Mouse (Mus musculus) retina, embryonic 14.5 days (tissue): ENCODE data around the gene Lmln.
A peak's percentile ranks its signal among the peaks of the same experiment; 100 is the strongest.
"Not testable (repeated sequence)": the region's sequence is repeated elsewhere in the genome, so short reads cannot be mapped to it uniquely, and the experiment has no call there.

Source experiments
- DNase-seq: peaks from one replicate; pipeline ENCODE4 v3.0.0-alpha.2; 2015; ENCODE audit warnings: low spot score

Gene Lmln

DNA sequence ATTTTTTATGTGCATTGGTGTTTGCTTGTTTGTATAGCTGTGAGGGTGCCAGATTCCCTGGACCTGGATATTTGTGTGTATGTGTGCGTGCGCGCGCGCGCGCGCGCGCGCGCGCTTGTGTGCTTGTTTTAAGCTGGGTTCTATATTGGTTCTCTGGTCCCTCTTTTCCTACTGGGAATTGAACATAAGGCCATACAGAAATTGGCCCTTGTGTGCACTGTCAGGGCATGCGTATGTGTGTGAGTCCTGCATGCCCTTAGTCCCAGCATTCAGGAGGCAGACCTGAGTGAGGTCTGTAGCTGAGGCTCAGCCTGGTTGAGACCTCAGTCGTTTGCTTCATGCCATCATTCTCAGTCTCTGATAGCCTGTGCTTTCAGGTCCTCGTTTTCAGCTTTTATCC is 4.3 kb upstream of the Lmln start:
- no peak for DNase-seq

DNA sequence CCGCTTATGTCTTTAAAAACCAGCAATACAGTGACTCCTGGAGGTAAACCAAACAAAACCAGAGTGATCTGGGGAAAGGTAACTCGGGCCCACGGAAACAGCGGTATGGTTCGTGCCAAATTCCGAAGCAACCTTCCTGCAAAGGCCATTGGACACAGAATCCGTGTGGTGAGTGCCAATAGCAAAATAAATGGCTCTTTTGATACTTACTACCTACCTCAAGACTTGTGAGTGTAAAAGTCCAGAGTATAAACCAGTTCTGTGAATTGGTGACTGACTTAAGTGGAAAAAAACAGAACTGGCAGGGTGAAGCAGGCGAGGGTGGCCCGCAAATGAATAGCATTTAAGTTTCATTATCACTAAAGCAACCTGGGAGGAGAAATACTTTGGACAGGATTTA is 3.7 kb upstream of the Lmln start:
- not testable (repeated sequence) for DNase-seq

DNA sequence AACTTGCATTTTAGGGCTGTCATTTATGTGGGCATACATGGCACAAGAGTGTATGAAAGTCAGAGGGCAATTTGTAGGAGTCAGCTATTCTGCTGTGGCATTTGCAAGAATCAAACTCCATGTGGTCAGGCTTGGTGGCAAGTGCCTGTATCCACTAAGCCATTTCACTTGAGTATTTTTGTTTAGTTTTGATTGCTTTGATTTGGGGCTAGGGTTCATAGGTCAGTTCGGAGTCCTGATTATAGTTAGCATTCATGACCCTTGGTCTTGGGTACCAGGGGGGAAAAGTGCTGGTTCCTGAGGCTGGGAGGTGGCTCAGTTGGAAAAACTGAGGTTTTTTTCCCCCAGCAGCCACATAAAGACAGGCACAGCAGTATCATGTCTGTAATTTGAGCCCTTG is 2.9 kb upstream of the Lmln start:
- DNase-seq: no peak

DNA sequence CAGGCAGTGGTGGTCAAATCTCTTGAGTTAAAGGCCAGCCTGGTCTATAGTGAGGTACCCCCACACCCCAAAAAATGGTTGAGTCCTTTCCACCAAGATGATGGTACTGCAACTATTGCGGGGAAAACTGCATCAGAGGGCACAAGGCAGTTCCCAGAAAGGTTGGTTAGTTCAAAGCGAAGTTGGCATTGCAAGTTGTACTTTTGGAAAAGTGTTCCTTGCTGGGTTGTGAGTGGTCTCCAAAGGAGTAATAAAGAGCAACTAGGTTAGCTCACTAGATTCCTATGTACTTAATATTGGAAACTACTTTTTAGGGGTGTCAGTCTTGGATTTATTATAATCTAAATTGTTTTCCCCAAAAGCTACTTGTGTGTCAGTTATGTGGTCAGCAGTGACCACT is 1.4 kb upstream of the Lmln start:
- no peak for DNase-seq

DNA sequence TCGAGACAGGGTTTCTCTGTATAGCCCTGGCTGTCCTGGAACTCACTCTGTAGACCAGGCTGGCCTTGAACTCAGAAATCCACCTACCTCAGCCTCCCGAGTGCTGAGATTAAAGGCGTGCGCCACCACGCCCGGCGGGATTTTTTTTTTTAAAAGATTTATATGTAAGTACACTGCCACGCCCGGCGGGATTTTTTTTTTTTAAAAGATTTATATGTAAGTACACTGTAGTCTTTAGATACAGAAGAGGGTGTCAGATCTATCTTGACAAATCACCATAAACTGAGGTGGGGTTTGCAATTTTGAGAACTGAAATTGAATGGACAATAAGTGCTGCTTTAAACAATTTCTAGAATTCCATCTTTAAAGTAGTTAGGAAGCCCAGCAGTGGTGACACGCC is 921 bp upstream of the Lmln start:
- DNase-seq: no peak

DNA sequence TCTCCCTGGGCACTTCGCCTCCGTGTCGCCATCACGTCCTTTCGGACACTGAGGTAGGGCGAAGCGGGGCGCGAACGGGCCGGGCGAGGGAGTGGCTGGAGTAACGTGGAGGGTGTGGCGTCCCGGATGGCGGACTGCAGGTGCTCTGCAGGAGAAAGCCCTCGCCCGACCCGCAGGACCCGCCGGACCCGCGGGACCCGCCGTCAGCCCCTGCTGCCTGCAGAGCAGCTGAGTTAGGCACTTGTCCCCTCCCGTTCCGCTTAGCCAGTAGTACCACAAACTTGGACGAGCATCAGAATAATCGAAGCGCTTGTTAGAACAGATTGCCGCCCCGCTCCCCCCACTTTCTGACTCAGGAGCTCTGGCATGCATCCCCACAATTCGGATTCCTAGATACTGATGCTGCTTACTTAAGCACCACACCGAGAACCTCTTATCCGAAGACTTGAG is 386 bp downstream of the Lmln start:
- DNase-seq: no peak

DNA sequence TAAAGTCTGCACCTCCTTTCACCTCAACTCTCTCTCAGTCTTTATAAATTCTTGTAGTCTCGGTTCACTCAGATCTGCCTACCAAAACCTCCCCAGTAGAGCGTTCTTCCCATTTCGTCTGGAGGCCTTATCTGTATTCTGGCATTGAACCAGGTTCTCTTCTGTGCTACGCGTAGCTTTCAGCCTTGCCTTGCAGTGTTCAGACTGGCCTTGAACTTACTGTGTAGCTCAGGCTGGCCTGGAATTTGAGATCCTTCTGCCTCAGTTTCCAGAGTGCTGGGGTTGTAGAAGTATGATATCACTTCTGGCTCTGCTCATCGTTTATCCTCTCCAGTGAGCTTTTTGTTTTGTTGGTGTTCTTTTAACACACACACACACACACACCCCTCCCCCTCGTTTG is 946 bp downstream of the Lmln start:
- DNase-seq: peak; percentile 5

DNA sequence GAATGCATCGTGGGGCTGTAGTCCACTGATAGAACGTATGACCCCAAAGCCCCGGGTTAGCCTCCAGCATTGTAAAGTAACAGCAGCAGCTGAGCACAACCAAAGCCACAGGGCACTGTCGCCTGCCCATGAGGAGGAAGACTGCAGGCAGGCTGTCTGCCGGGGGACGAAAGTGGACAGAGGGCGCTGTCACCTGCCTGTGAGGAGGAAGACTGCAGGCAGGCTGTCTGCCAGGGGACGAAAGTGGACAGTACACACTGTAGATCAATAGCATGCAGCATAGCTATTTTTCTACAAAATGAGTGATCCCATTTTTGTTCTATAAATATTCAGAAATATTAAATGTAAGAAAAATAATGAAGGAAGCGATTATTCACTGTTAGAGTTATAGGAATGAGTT is 2.3 kb downstream of the Lmln start:
- DNase-seq: peak; percentile 21

DNA sequence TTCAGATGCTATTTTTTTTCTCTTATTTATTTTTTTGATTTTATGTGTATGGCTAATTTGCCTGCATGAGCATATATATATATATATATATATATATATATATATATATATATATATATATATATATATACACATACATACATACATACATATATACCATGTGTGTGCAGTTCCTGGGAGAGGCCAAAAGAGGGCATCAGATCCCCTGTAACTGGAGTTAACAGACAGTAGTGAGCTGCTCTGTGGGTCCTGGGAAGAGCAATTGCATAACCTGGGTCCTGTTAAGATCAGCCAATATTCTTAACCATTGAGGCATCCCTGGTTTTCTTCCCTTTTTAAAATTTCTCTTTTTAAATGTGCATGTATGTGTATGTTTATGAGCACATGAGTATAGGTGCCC is 8.6 kb downstream of the Lmln start:
- DNase-seq: no peak

DNA sequence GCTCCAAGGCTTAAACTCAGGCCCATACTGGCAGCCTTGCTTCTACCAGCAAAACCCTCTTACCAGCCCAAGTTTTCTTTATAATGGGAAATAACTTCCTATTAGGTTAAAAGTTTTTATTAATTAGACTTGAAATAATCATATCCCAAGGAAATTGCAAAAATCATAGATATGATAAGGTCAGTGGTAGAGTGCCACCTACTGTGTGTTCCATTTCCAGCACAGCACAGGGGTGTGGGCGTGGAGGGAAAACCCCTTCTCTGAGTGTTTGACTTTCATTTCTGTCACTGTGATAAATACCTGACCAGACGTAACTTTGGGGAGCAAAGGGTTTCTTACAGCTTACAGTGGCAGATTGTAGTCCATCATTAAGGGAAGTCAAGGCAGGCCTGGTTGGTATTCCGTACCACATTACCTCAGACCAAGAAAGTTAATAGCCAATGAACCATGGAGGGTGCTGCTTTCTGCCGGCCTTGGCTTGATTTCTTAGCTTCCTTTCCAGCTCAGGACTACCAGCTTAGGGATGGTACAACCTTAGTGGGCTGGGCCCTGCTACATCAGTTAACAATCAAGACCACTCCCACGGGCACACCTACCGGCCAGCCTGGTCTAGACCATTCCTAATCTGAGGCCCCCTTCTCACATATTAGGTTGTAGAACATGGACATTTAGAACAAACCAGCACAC is 10.7 kb downstream of the Lmln start:
- no peak for DNase-seq

DNA sequence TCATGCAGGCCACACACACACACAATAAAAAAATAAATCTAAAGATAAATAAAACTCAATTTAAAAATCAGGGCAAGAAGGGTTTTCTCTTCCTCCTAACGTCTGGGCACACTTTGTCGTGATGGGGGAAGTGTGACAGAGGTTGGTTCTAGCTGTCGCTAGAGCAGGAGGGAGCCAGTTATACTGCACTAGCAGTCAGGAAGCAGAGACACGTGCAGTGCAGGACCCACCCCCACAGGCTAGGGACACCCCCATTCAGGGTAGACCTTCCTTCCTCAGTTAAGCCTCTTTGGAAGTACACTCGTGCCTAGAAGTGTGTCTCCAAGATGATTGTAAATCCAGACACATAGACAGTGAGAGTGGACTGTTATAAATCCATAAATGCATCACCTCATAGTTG is 12.6 kb downstream of the Lmln start:
- DNase-seq: no peak

DNA sequence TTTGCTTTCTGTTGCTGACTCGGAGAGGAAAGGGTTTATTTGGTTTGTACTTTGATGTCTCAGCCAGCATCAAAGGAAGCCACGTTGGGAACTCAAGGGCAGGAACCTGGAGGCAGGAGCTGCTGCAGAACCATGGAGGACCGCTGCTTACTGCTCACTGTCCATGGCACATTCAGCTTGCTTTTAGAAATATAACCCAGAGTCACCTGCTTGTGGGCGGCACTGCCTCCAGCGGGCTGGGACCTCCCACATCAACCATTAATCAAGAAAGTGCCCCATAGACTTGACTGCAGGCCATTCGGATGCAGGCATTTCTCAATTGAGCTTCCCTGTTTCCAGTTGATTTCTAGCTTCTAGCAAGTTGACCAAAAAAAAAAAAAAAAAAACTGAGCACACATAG is 13.8 kb downstream of the Lmln start:
- no peak for DNase-seq

DNA sequence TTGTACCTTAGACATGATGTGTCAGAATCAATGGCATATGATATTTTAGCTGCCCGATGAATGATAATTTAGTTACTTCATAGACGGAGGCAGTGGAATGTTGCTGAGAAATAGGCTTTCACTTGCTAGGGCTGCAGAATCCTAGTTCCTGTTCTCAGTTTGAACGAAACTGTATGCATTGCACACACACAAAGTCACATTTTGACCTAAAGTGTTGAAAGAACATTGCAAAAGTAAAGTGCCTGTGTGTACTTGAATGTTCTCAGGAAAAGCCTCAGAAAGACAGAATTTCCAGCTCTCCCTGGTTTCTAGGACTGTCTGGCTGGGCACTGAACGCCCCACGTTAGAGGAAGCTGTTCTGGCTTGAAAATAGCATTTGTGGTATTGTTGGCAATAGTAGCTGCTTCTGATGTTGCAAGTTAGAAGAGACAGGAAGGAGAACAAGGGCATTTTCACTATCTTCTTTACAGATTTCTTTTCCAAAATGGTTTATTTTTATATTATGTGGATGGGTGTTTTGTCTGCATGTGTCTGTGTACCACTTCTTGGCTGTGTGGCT is 14.8 kb downstream of the Lmln start:
- no peak for DNase-seq

DNA sequence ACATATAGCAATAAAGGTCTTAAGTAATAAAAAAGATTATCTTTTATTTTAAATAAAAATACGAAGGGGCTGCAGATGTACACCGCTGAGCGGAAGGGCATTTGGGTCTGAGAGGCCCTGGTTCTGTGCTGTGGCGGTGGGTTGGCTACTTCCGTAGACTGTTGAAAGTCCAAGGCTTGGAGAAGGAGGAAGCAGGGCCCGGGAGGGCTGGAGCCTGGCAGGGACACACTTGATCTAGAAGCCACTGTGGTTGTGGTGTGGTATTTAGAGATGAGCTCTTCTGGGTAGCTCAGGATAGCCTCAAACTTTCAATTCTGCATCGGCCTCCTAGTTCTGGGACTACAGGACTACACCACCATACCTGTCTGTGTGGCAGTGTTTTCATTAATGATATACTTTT is 17.7 kb downstream of the Lmln start:
- no peak for DNase-seq

DNA sequence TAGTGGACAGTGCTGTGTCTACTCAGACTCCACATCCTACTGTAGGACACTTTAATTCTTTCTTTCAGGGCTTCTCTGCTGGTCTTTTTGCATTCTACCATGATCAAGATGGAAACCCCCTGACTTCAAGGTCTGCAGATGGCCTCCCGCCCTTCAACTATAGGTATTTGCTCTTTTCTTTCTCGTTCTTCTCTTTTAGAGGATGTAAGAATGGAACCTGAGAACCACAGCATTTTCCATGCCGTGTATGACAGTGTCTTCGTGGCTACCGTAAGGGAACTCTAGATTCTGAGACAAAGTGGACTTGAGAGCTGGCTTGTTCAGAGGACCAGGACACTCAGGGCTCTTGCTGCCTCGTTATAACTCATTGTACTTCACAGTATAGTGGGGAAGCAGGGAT is 20.6 kb downstream of the Lmln start:
- DNase-seq: no peak

DNA sequence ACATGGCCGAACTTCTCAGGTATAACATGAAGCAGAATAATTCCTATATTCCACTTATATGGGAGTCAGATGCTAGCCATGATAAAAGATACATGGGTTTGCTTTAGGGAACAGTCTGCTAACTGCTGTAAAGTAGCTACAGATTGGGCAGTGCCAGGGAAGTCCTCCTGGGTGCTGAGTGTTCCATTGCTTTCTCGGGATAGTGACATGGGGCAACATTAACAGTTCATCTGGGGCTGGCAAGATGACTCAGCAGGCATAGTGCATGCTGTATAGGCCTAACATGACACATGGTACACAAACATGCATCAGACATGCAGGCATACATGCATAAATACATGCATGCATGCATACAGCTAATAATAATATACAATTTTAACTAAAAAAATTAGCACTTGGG is 21.7 kb downstream of the Lmln start:
- DNase-seq: no peak

DNA sequence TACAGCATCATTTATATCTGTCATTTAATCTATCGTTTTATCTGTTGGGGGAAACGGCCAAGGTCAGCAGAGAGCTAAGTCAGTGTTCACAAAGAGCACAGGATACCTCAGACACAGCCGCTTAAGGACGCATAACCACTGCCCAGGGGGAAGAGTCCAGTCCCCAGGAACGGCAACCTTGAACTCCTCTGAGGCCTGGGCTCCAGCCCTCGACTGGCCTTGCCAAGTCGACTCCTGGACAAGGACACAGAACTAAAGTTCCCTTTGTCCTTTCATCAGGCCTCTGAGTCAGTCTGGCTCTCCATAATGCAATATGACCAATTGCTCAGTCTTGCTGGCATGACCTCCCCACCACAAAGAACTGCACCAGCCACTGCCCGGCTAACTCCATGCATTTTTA is 23.3 kb downstream of the Lmln start:
- DNase-seq: no peak

DNA sequence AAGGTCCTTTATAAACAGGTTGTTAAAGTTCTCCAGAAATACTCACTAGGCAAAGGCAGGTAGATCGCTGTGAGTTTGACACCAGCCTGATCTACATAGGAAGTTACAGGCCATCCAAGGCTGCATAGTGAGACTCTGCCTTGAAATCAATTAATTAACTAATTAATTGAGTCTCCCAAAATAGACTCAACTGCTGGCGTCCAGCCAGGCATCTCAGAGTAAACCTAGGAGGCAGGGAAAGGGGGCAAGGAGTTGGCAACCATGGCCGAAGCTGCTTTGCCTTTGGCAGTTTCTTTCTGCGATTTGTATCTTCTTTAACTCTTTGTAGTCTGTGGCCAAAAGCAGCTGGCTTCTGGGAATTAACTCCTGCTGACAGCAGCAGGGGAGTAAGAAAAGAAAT is 51.4 kb downstream of the Lmln start:
- no peak for DNase-seq

DNA sequence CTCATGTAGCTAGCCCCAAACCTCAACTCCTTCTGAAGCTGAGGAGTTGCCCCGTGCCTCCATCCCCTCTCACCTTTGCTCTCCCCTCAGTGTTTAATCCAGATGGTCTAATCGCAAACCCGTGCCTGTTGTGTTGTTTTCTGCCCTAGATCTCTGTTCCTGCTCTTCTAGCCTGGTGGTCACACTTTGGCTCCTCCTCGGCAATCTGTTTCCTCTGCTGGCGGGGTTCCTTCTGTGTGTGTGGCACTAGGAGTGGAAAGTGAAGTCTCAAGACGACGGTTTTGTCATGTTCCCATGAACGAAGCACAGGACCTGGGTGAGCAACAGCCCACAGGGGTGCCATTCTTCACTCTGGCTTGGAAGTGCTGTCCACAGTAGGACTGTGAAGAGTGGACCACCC is 61.1 kb downstream of the Lmln start:
- no peak for DNase-seq

DNA sequence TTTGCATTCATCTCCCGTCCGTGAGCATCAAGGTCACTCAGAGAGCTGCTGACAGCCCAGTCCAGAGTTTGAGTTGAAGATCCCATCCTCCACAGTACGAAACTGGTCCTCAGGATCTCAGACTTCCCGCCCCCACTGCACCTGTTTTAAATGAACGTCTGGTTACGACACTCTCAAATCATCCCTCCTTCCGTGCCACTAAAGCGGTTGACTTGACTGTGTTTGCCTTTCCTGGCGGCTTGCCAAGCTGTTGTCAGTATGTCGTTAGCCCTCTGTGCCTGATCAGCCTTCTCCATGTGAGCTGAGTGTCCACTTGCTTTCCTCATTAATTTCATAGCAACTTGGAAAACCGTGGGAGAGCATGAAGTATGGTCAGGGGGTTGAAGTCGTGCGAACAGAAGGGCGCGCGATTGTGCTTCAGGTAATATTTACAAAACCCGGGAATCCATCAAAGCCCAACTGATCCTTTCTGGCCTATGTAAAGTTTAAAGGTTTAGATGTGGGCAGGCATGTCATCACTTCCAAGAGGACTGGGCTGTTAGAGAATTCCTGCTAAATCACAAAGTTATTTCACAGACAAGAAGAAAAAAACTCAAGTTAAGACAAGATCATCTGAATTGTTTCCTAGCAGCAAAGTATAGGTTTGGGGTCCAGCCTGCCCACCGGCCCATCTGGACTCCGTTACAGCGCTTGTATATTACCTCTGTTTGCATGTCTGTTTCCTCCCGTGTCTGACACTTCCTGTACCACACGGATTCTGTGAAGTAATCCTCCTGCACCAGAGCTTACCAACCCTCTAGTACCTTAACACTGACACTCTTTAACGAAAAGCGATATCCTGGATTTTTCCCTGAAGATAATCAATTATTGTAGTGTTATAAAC is 61.9 kb downstream of the Lmln start:
- no peak for DNase-seq

DNA sequence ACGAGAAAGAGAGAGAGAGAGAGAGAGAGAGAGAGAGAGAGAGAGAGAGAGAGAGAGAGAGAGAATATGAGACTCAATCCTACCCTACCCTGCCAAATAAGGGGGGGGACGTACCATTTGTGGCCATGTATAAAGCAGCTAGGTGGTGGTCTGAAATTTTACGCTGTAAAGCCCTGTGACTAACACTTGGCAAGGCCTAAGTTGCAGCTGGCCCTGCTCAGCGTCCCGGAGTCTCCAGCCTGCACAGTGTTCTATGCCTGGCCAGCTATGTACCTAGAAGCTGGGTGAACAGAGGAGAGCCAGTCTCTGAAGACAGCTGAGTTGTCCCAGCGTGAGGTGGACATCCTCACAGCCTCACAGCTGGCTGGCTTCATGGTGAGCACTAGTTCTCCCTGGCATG is 64.7 kb downstream of the Lmln start:
- no peak for DNase-seq

DNA sequence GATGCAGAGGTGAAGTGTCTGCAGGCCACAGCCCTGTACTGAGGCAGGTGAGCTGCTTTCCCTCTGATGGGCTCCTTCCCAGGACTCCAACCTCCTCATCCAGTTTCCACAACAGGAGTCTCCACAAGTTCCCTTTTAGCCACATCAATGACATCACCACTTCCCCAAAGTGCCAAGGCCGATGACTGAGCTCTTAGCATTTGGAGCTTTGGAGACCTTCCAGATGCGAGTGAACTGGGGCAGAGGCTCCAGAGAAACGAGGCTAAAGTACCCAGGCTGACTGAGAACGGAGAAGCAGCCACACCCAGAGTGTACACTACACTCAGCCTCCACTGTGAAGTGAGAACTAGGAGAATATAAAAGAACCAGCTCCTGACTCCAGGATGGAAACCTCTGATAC is 68.4 kb downstream of the Lmln start:
- no peak for DNase-seq

DNA sequence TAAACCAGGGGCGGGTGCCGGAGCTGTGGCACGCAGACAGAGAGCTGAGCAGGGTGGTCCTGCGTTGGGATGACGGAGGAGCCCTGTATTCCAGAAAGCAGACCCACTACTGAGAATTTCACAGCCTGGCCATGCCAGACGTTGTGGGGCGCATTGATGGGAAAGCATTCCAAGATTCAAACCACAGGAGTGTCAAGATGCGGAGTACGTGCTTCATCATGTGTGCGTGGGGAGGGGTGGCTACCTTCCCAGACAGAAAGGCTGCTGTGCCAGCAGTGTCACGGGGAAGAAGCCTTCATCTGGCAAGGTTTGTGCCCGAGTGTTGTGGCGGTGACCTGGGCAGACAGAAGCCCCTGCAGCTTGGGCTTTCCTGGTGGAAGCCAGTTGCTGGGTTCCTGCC is 70.9 kb downstream of the Lmln start:
- no peak for DNase-seq
